In genomic region chr12:21431039-21431438, GRCm38 (mm10) we compare ENCODE assay signal across 19 mouse cellular contexts. TPM values are rescaled to one million over a fixed set of nuclear protein-coding genes. Genes with fewer than 3 reads are reported as not detected.
A peak's percentile ranks its signal among the peaks of the same experiment; 100 is the strongest.
DNase-seq lines count a peak whose midpoint lies in the region; TF ChIP-seq lines count a peak whose summit lies in the region.
"Had no signal": no experiment of that assay in that cellular context is flagged by ENCODE, and none has a peak within 500 bp of the region (broad histone marks: within the 10 kb centered on the region; RNA-seq: fewer than 3 reads in every experiment).

No protein-coding gene starts in this region.

- no peaks in the 10 kb centered on the region for H3K27me3 ChIP-seq in thymus, adult 2 months (ENCODE audit: control insufficient read depth, insufficient read depth, low read length)
- H3K27me3 ChIP-seq: forebrain, embryonic 15.5 days; intestine, embryonic 15.5 days; limb, embryonic 12.5 days; lung, embryonic 15.5 days; midbrain, embryonic 13.5 days; neural tube, embryonic 13.5 days had no signal

- intact Hi-C loops in left cerebral cortex, postnatal 14 days (cut with DNase I) = no loop called here

- 33% methylated on average over 2 of the region's 2 CpGs for WGBS in thymus, adult 2 months

- no peak overlapping the region for H3K4me3 ChIP-seq in thymus, adult 2 months (ENCODE audit: control insufficient read depth, insufficient read depth, low read length)
- H3K4me3 ChIP-seq: forebrain, embryonic 15.5 days; hindbrain, embryonic 10.5 days; intestine, embryonic 15.5 days; limb, embryonic 12.5 days; lung, embryonic 15.5 days; midbrain, embryonic 13.5 days; neural tube, embryonic 13.5 days had no signal

- no peaks in the 10 kb centered on the region for H3K36me3 ChIP-seq in thymus, adult 2 months (ENCODE audit: control insufficient read depth, insufficient read depth, low read length)
- H3K36me3 ChIP-seq: forebrain, embryonic 15.5 days; hindbrain, embryonic 10.5 days; intestine, embryonic 15.5 days; limb, embryonic 12.5 days; lung, embryonic 15.5 days; midbrain, embryonic 13.5 days; neural tube, embryonic 13.5 days had no signal

- H3K27ac ChIP-seq in thymus, adult 2 months (ENCODE audit: control insufficient read depth, insufficient read depth, low read length) = no peak overlapping the region
- H3K27ac ChIP-seq: forebrain, embryonic 15.5 days; hindbrain, embryonic 10.5 days; intestine, embryonic 15.5 days; limb, embryonic 12.5 days; lung, embryonic 15.5 days; midbrain, embryonic 13.5 days; neural tube, embryonic 13.5 days had no signal

- TF ChIP-seq POLR2A in thymus, adult 2 months (IDR thresholded peaks at IDR 0.05; ENCODE audit: control insufficient read depth, extremely low read depth, insufficient read depth, low read length, poor library complexity) = no peak

- DNase-seq in kidney, postnatal 10 days = peak; percentile 22
- DNase-seq in kidney, adult 8-10 months = no peak
- peak; percentile 32 for DNase-seq in thymus, adult 2 months
- DNase-seq in thymus, postnatal 0 days (ENCODE audit: low spot score) = no peak
- DNase-seq in embryo, embryonic 11 days = peak; percentile 20
- DNase-seq in thymus, postnatal 4 days = peak; percentile 46
- no peak for DNase-seq in left cerebral cortex, postnatal 14 days (ENCODE audit: low spot score in 2 of 2)
- DNase-seq in frontal cortex, adult 2 months (ENCODE audit: extremely low spot score in 1 of 2, low spot score in 1 of 2) = no peak
- DNase-seq: adrenal gland, postnatal 25 days; cerebellum, postnatal 14 days; gastrocnemius, postnatal 10 days; kidney, postnatal 36 days had no signal

- H3K4me1 ChIP-seq in thymus, adult 2 months (replicated peaks; ENCODE audit: control insufficient read depth, insufficient read depth, low read length) = peaks cover 7% of the 10 kb centered on the region

- no peak for TF ChIP-seq CTCF in thymus, adult 2 months (IDR thresholded peaks at IDR 0.05; ENCODE audit: borderline replicate concordance, control insufficient read depth, extremely low read depth, insufficient read depth, low read length, poor library complexity)

RNA-seq across cellular contexts. Expression of gene Ywhaq, which starts 13.6 kb away (rescaled TPM):
- 40.8 and 61.1 TPM in 2 replicates for polyA plus RNA-seq in thymus, adult 2 months (2012; rRNA removed)
- 361 and 392 TPM in 2 replicates for polyA plus RNA-seq in thymus, postnatal 0 days (2015; fragmentation: Nextera tagmentation; extraction: Ambion mirVana)
- total RNA-seq in left cerebral cortex, postnatal 14 days (2021) = 100 to 1,000 TPM; 544 to 592 TPM
- polyA plus RNA-seq in frontal cortex, adult 2 months (2012; rRNA removed) = 295 and 315 TPM in 2 replicates

RNA-seq across cellular contexts. Expression of gene Adam17, which starts 57.6 kb away (rescaled TPM):
- polyA plus RNA-seq in thymus, adult 2 months (2012; rRNA removed) = 40.9 and 41.5 TPM in 2 replicates
- polyA plus RNA-seq in thymus, postnatal 0 days (2015; fragmentation: Nextera tagmentation; extraction: Ambion mirVana) = 34.1 and 37.4 TPM in 2 replicates
- total RNA-seq in left cerebral cortex, postnatal 14 days (2021) = 10 to 100 TPM; 17.9 to 20.4 TPM
- 16.9 and 20.2 TPM in 2 replicates for polyA plus RNA-seq in frontal cortex, adult 2 months (2012; rRNA removed)

Comparison
In these comparisons a context has a peak if more than half of its experiments do, and no peak if none do; other contexts are left out.
1. DNase-seq: peak in kidney, postnatal 10 days (single experiment), thymus, adult 2 months (single experiment), embryo, embryonic 11 days (single experiment) and thymus, postnatal 4 days (single experiment); none in kidney, adult 8-10 months (0 of 2), thymus, postnatal 0 days (single experiment), left cerebral cortex, postnatal 14 days (0 of 2) and frontal cortex, adult 2 months (0 of 2).